In genomic region chr6:37299562-37300390, GRCm38 (mm10) we compare ENCODE assay signal across 8 mouse cellular contexts. TPM values are rescaled to one million over a fixed set of nuclear protein-coding genes. Genes with fewer than 3 reads are reported as not detected.
DNase-seq lines count a peak whose midpoint lies in the region; ATAC-seq and TF ChIP-seq lines count a peak whose summit lies in the region.

Dgki (minus strand) TSS chr6:37300184.

- H3K4me3 ChIP-seq in lung, embryonic 15.5 days, result peak within 1 kb of the TSS; percentile 53
- peak within 1 kb of the TSS; percentile 57 for H3K4me3 ChIP-seq in intestine, postnatal 0 days (ENCODE audit: low read depth, low read length)
- H3K4me3 ChIP-seq in limb, embryonic 11.5 days (ENCODE audit: low read depth, low read length), result peak within 1 kb of the TSS; percentile 65
- peak within 1 kb of the TSS; percentile 70 for H3K4me3 ChIP-seq in neural tube, embryonic 12.5 days

- WGBS in lung, embryonic 15.5 days, result under 1% methylated on average over 61 of the region's 65 CpGs
- under 1% methylated on average over 63 of the region's 65 CpGs for WGBS in intestine, postnatal 0 days
- WGBS in limb, embryonic 11.5 days, result under 1% methylated on average over 60 of the region's 65 CpGs
- WGBS in neural tube, embryonic 12.5 days, result under 1% methylated on average over 65 of the region's 65 CpGs

- TF ChIP-seq CTCF in intestine, postnatal 0 days (IDR thresholded peaks at IDR 0.05; ENCODE audit: low read depth), result no peak

- no peaks in the 10 kb centered on the region for H3K9me3 ChIP-seq in lung, embryonic 15.5 days
- H3K9me3 ChIP-seq in intestine, postnatal 0 days (ENCODE audit: control insufficient read depth), result no peaks in the 10 kb centered on the region
- H3K9me3 ChIP-seq in limb, embryonic 11.5 days (ENCODE audit: control insufficient read depth, low read length), result no peaks in the 10 kb centered on the region
- H3K9me3 ChIP-seq in neural tube, embryonic 12.5 days, result no peaks in the 10 kb centered on the region

- H3K9ac ChIP-seq in lung, embryonic 15.5 days, result peak within 1 kb of the TSS; percentile 16; the same call in 1 of the 2 replicates
- H3K9ac ChIP-seq in intestine, postnatal 0 days (ENCODE audit: low read depth, low read length), result no peak within 1 kb of the TSS
- peak within 1 kb of the TSS; percentile 57 for H3K9ac ChIP-seq in limb, embryonic 11.5 days (ENCODE audit: low read length)
- H3K9ac ChIP-seq in neural tube, embryonic 12.5 days, result peak within 1 kb of the TSS; percentile 84

- H3K27me3 ChIP-seq in lung, embryonic 15.5 days, result peaks cover 51% of the 10 kb centered on the region
- peaks cover 43% of the 10 kb centered on the region for H3K27me3 ChIP-seq in intestine, postnatal 0 days (replicated peaks; ENCODE audit: control insufficient read depth, insufficient read depth, low read length)
- H3K27me3 ChIP-seq in limb, embryonic 11.5 days (ENCODE audit: control insufficient read depth, insufficient read depth, low read length), result peaks cover 48% of the 10 kb centered on the region
- peaks cover 15% of the 10 kb centered on the region for H3K27me3 ChIP-seq in neural tube, embryonic 12.5 days (replicated peaks)

- no peak for DNase-seq in lung, postnatal 25 days (ENCODE audit: low spot score)
- peak; percentile 83 for DNase-seq in cerebellum, adult 9-10 months
- peak; percentile 78 to 90 for DNase-seq in frontal cortex, adult 2 months (ENCODE audit: extremely low spot score in 1 of 2, low spot score in 1 of 2)
- DNase-seq in limb, embryonic 11.5 days (ENCODE audit: low spot score), result peak; percentile 74

- no peaks in the 10 kb centered on the region for H3K36me3 ChIP-seq in lung, embryonic 15.5 days
- no peaks in the 10 kb centered on the region for H3K36me3 ChIP-seq in intestine, postnatal 0 days (ENCODE audit: control insufficient read depth, insufficient read depth)
- no peaks in the 10 kb centered on the region for H3K36me3 ChIP-seq in limb, embryonic 11.5 days (ENCODE audit: control insufficient read depth, insufficient read depth, low read length)
- H3K36me3 ChIP-seq in neural tube, embryonic 12.5 days, result no peaks in the 10 kb centered on the region

- H3K27ac ChIP-seq in lung, embryonic 15.5 days, result no peak within 1 kb of the TSS
- no peak within 1 kb of the TSS for H3K27ac ChIP-seq in intestine, postnatal 0 days (ENCODE audit: low read depth, low read length)
- no peak within 1 kb of the TSS for H3K27ac ChIP-seq in limb, embryonic 11.5 days (replicated peaks; ENCODE audit: low read depth, low read length)
- H3K27ac ChIP-seq in neural tube, embryonic 12.5 days, result 0 out of 2 replicates have a peak within 1 kb of the TSS, but pooled peaks have one; percentile 23

- H3K4me1 ChIP-seq in lung, embryonic 15.5 days, result peaks cover 15% of the 10 kb centered on the region
- H3K4me1 ChIP-seq in intestine, postnatal 0 days (replicated peaks; ENCODE audit: control insufficient read depth, insufficient read depth, low read length), result 0 out of 2 replicates have a peak, but pooled peaks cover 3% of the 10 kb centered on the region
- H3K4me1 ChIP-seq in limb, embryonic 11.5 days (ENCODE audit: control insufficient read depth, insufficient read depth, low read length), result 0 out of 2 replicates have a peak, but pooled peaks cover 4% of the 10 kb centered on the region
- peaks cover 23% of the 10 kb centered on the region for H3K4me1 ChIP-seq in neural tube, embryonic 12.5 days

- peak; percentile 65; the same call in 1 of the 2 replicates for ATAC-seq in lung, embryonic 15.5 days (ENCODE audit: borderline replicate concordance, extremely low read depth, low FRiP score, low TSS enrichment)
- ATAC-seq in intestine, postnatal 0 days, result no peak
- peak; percentile 86 for ATAC-seq in limb, embryonic 11.5 days (ENCODE audit: insufficient number of reproducible peaks, low FRiP score, low TSS enrichment, low read depth)
- peak; percentile 95 for ATAC-seq in neural tube, embryonic 12.5 days (ENCODE audit: low FRiP score, low read depth)
- no peak for ATAC-seq in monocyte, adult 5-6 weeks (replicated peaks; ENCODE audit: insufficient number of reproducible peaks, low FRiP score, low TSS enrichment, poor library complexity, severe bottlenecking)

- H3K4me2 ChIP-seq in lung, embryonic 15.5 days, result peak within 1 kb of the TSS; percentile 96
- H3K4me2 ChIP-seq in intestine, postnatal 0 days (replicated peaks; ENCODE audit: low read depth), result peak within 1 kb of the TSS; percentile 86
- H3K4me2 ChIP-seq in limb, embryonic 11.5 days (ENCODE audit: low read depth, severe bottlenecking), result peak within 1 kb of the TSS; percentile 99
- peak within 1 kb of the TSS; percentile 91 for H3K4me2 ChIP-seq in neural tube, embryonic 12.5 days (replicated peaks)

RNA-seq across cellular contexts. Expression of gene Dgki, which starts in this region (rescaled TPM):
- 0.24 and 0.60 TPM in 2 replicates for polyA plus RNA-seq in lung, embryonic 15.5 days (2015; fragmentation: Nextera tagmentation; extraction: Ambion mirVana)
- polyA plus RNA-seq in frontal cortex, adult 2 months (2012; rRNA removed), result 11.4 and 11.6 TPM in 2 replicates
- polyA plus RNA-seq in intestine, postnatal 0 days (2015; fragmentation: Nextera tagmentation; extraction: Ambion mirVana), result 0.34 and 0.42 TPM in 2 replicates
- polyA plus RNA-seq in limb, embryonic 11.5 days (2014; fragmentation: Nextera tagmentation; extraction: Ambion mirVana), result 0.92 and 0.97 TPM in 2 replicates
- polyA plus RNA-seq in neural tube, embryonic 12.5 days (2016; fragmentation: Nextera tagmentation; extraction: Ambion mirVana), result 4.3 and 4.9 TPM in 2 replicates
- 0.32 TPM in 1 of 3 replicates, not detected in the others for total RNA-seq in monocyte, adult 5-6 weeks (2017)

Comparison
In these comparisons a context has a peak if more than half of its experiments do, and no peak if none do; other contexts are left out.
1. Peak in ATAC-seq, H3K4me3 ChIP-seq, H3K9ac ChIP-seq and H3K4me2 ChIP-seq in lung, embryonic 15.5 days; RNA of the gene not detected or under 1 TPM.
2. Peak in DNase-seq, ATAC-seq, H3K4me3 ChIP-seq, H3K9ac ChIP-seq and H3K4me2 ChIP-seq in limb, embryonic 11.5 days; RNA of the gene not detected or under 1 TPM.